Mouse (Mus musculus): ENCODE measurements around the gene Olfr93.
"Not testable (repeated sequence)": the region's sequence is repeated elsewhere in the genome, so short reads cannot be mapped to it uniquely, and the experiment has no call there.

Gene Olfr93

DNA sequence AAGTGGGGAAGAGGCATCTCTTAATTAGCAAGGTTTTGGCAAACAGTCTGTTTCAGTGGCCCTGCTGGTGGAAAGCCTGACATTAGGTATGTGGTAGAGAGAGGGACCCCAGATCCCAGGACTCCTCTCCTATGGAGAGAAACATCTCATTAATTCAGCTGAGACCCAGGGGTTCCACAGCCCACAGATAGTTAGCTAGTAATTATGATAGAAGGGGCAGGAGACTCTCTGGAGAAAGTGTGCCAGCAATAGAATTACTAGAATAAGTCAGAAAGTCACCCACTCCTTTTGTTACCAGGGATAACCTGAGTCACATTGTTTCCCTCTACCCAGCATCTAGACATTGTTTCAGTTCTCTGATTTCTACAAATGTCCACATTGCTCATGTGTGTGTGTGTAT lies at the start of gene Olfr93:
Gene Olfr93, minus strand, starts transcription at position 101 of the 400 bp plus-strand sequence.
- no peak for DNase-seq

GRCm38 (mm10) chr17:37203917-37204236 lies 42.6 kb upstream of the Olfr93 start:
- DNase-seq = no peak

DNA sequence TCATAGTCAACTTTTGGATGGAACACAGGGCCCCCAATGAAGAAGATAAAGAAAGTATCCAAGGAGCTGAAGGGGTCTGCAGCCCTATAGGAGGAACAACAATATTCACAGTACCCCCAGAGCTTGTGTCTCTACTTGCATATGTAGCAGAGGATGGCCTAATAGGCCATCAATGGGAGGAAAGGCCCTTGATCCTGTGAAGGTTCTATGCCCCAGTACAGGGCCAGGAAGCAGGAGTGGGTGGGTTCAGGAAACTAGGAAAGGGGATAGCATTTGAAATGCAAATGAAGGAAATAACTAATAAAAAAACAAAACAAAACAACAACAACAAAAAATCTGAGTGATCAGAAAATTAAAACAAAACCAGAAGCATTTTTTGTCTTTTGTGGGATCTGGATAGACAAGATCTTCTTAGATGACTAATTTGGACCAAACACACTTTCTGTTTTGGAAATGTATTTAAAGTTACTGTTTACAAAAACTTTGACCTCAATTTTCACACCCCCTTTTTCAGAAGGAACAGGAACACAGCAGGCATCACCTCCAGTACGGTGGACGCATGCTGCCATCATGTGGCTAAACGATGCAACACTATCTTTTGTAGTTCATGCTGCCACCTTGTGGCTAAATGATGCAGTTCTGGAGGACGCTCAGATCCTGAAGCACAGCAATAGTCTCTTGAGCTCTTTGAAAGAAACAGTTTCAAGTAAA lies 42.1 kb upstream of the Olfr93 start:
- peak; percentile 42 to 57 for DNase-seq

DNA sequence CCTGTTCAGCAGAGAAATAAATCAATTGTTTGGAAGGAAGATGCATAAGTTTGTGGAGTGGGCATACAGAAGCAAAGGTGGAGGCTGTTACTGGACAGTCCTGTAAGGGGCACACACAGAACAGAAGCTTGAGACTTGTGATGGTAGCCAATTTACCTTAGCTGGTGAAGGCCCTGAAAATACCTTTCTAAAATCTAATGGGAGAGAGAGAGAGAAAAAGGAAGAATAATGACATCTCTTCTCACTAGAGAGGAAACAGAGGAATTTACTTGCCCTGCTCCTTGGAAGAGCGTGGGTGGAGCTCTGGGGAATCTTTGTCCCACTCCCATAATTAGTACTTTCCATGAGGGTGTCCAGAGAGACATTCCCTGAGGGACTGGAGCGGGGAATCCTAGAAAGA lies 39.6 kb upstream of the Olfr93 start, which contains the start of gene Olfr94:
Gene Olfr94, minus strand, starts transcription at position 101 of the 400 bp plus-strand sequence.
- no peak for DNase-seq

DNA sequence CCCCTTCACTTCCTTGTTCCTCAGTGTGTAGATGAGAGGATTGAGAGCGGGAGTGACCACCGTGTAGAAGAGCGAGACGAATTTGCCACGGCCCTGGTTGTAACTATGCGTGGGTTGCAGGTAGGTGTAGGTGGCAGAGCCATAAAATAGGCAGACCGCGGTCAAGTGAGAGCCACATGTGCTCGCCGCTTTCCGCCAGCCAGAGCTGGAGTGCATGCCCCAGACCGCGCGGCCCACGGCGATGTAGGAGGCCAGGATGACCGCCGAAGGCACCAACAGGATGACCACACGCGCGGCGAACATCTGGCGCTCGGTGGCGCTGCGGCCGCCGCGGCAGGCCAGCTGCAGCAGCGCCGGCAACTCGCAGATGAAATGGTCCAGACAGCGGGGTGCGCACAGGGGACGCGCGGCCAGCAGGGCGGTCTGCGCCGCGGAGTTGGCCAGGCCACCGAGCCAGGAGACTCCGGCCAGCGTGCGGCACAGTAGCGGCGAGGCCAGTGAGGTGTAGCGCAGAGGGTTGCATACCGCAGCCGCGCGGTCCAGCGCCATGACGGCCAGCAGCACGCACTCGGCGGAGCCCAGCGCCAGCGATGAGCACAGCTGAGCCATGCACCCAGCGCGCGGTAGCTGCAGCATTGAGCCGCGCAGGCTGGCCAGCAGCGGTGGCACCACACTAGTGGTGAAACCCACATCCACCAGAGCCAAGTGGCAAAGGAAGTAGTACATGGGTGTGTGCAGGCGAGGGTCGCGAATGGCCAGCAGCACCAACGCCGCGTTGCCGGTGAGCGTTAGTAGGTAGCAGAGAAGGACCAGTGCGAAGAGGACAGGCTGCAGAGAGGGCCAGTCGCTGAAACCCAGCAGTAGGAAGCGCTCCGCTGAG lies 35.8 kb upstream of the Olfr93 start:
- DNase-seq = no peak

DNA sequence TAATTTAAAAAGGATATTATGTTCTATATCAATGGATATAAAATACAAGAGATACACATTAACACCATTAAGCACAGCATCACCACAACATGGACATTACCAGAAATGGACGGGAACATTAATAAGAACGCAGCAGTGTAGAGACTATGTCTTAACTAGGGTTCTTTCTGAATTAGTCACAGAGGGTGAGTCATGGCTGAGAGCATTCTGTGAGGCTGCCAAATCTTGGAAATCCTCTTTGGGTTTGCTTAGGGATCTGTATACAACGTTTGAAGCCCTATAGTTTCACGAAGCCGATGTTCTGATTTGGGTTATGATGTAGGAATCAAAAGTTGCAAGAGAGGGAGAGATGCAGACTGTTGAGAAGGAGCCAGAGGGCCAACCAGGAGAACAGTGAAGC lies 33.5 kb upstream of the Olfr93 start:
- no peak for DNase-seq

GRCm38 (mm10) chr17:37193656-37194055 lies 32.4 kb upstream of the Olfr93 start, which contains the start of gene Ubd:
Gene Ubd (plus strand): TSS chr17:37193892.
- DNase-seq = no peak

GRCm38 (mm10) chr17:37193032-37193431 lies 31.7 kb upstream of the Olfr93 start:
- no peak for DNase-seq

GRCm38 (mm10) chr17:37190711-37191110 lies 29.4 kb upstream of the Olfr93 start:
- DNase-seq = no peak

- no peak for DNase-seq
Measured at GRCm38 (mm10) chr17:37185474-37185873, 24.2 kb upstream of the Olfr93 start.

- not testable (repeated sequence) for DNase-seq
Measured at GRCm38 (mm10) chr17:37131366-37131765, 29.9 kb downstream of the Olfr93 start.

DNA sequence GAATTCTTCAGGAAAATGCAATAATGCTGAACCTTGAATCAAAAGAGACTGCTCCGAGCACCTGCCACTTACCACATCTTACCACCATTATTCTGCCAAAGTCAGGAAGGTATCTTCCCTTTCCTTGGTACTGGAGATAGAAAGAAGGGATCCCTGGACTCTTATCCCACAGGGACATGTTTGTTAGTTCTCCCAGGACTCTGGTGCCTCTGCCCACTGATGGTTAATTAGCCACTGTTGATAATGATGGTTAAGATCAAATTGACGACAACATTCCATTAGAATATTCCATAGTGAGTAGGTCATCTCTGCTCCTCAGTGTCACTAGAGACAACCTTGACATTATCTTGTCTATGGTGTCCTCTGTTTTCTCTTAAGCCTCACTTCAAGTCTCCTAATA lies 41.3 kb downstream of the Olfr93 start, which contains the start of gene Olfr92:
Gene Olfr92, minus strand, starts transcription at position 101 of the 400 bp plus-strand sequence.
- DNase-seq = no peak

GRCm38 (mm10) chr17:37098178-37098577 lies 63.1 kb downstream of the Olfr93 start, which contains the start of gene Olfr91:
Gene Olfr91 (minus strand): TSS chr17:37098278.
- no peak for DNase-seq

DNA sequence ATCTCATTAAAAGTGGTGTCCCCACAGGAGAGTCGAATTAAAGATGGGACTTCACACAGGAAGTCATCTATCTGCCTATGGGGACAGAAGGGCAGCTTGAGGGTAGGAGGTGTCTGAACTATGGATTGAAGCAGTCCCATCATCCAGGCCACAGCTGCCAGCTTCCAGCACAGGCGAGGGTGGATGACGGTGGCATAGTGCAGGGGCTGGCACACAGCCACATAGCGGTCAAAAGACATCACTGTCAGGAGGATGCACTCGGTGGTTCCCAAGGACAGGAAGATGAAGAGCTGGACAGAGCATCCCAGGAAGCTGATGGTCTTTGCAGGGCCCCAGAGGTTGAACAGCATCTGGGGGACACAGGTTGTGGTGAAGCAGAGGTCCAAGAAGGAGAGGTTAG lies 68.0 kb downstream of the Olfr93 start:
- no peak for DNase-seq

GRCm38 (mm10) chr17:37092198-37092597 lies 69.1 kb downstream of the Olfr93 start:
- no peak for DNase-seq

All from thymus, postnatal 36 days (tissue).